Mouse (Mus musculus) lung, postnatal 4 days (tissue): ENCODE measurements around the gene Slc6a11.

Experiments
- DNase-seq, 2 experiments: peaks; one replicate each; pipeline ENCODE4 v3.0.0; 2021

Slc6a11 gene

DNA sequence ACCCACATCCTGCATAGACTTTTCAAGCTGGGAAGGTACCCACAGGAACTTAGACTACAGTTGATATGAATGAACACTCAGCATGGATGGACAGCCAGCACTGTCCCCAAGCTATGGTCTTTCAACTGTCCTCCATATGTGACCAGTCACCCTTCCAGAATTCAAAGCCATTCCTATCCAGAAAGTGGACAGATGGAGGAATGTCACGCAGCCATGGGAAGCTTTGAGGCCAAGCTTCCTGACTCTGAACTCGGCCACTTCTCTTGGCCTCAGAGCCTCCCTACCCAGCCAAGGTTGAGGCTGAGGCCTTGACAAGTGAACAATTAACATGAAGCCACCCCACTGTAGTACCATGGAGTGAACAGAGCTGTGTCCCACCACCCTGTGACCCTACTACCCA lies 138.5 kb downstream of the Slc6a11 start:
- DNase-seq = no peak

DNA sequence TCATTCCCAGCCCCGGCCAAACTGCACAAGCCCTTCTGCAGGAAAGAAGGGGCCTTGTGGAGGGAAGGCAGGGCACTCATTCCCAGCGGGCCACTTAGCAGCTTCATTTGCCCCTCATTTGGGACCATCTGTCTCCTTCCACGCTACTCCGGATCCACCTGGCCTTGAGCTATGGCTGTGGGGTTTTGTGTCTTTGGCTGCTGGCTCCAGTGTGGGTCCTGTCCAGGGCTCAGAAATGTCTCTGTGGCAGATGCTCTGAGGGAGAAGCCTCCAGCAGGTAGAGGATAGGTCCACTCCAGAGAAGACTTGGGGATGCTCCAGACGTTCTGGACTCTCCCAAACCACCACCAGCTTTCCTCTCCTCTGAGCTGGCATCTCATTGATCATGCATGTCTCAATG lies 139.8 kb downstream of the Slc6a11 start:
- no peak for DNase-seq

DNA sequence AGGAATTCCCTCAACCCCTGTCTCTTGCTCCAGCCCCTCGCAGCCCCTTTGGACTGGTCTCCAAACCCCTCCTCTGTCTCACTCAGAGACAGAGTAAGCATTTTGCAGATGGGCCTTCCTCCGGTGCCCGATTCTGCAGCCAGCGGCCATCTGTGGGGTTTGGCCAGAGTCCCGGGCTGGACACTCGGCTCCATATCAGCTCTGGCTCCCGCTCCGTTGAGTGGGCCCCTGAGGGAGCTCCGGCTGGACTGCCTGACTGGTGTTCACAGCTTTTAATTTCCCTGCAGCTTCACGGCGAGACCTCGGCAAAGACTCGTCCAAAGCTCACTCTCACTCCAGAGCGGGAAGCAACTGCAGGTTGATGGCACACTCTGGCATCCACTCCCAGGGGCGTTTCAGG lies 141.2 kb downstream of the Slc6a11 start:
- peak; percentile 29 to 77 for DNase-seq

DNA sequence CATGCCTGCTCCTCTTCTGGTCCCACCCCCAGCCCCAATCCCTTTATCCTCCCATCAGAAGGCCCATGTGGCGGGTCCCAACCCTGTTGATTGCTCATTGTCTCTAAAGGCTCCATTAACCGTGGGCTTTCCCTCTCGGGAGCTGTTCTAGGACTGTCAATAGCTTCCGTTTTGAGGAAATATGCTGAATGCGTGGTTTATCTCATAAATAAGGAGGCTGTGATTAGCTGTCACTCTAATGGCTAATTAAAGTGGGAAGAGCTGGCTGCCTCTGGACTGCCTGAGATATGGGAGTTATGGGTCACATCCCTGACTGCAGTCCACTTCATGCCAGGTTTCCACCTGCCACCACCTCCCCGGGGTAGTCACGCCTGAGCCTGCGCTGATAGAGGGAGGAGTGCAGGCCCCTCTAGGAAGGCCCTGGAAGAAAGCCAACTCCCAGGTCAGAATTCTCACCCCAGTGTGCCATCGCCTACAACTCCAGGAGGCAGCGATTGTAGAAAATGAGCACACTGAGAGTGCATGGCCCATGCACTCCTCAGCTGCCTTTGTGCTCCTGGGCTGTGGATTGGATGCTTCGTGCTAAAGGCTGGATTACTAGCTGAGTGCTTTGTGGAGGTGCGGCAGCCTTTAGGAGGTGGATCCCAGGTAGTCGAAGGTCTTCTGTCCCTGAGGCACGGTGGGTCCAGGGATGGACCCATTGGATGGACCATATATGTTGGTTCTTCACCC lies 143.1 kb downstream of the Slc6a11 start:
- DNase-seq = no peak

DNA sequence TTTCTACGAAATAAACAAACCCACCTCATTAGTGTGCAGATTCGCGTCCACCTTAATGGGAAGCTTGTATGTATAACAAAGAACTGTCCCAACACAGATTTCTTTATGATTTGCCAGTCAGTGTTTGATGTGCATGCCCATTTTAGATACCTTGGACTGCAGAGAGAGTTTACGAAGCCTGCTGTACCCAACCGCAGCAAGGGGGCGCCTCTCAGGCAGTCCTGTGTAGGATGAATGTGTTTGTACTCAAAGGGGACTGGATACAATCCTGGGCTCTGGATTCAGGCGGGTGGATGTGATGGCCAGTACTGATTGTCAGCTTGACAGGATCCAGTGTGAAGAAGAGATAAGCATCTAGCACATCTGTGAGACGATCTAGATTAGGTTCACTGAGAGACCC lies 144.8 kb downstream of the Slc6a11 start:
- DNase-seq = no peak

DNA sequence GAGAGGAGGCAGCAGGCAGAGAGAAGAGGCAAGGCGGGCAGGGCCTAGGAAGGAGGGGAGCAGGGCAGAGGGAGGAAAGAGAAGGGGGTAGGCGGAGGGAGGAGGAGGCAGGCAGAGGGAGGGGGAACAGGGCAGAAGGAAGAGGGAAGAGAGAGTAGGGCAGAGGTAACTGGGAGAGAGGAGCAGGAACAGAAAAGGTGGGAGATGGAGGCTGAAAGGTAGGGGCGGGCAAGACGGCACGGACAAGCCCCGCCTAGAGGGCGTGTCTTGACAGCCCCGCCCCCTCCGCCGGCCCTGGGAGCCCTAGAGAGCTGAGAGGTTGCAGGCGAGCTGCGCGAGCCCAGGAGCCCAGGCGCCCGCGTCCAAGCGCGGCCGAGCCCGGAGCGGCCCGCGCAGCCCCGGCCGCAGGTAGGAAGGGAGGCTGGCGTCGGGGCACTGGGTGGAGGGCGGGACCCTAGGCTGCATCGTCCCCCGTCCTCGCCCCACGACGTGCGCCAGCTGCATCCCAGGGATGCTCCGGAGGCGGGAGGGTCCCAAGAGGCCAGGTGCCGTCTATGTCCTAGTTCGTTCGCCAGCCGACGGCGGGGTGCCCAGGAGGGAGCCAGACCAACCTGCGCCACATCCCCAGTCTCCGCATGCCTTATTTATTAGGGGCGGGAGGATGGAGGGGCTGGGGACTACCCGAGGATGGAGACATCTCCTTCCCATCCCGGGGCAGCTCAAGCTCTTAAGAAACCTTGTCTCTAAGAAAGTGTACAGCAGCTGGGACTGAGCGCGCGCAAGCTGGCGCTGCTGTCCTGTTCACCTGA lies 151.6 kb downstream of the Slc6a11 start, which contains the start of gene Slc6a1:
Gene Slc6a1, plus strand, starts transcription at position 167 of the 809 bp plus-strand sequence.
- peak; percentile 57 to 66 for DNase-seq

DNA sequence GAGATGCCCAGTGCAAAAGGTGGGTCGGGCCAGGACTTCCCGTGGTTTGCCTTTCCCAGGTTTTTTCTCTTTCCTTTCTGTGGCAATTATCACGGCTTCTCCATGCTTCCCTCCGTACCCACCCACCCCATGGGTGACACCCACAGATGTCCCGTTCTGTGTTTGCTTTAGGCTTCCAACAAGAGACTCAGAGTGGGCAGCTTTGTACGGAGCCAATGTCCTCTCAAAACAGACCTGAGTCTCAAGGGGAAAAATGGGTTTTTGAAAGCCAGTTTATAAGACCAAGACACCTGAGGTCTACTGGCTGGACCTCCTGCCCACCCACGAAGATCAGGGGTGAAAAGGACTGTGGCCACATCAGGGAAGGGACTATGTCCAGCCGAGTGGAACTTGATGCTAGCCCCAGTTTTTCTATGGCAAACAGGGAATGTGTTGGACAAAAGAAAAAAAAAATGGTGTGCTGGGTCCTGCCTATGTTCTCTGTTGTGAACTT lies 152.3 kb downstream of the Slc6a11 start:
- DNase-seq = no peak

DNA sequence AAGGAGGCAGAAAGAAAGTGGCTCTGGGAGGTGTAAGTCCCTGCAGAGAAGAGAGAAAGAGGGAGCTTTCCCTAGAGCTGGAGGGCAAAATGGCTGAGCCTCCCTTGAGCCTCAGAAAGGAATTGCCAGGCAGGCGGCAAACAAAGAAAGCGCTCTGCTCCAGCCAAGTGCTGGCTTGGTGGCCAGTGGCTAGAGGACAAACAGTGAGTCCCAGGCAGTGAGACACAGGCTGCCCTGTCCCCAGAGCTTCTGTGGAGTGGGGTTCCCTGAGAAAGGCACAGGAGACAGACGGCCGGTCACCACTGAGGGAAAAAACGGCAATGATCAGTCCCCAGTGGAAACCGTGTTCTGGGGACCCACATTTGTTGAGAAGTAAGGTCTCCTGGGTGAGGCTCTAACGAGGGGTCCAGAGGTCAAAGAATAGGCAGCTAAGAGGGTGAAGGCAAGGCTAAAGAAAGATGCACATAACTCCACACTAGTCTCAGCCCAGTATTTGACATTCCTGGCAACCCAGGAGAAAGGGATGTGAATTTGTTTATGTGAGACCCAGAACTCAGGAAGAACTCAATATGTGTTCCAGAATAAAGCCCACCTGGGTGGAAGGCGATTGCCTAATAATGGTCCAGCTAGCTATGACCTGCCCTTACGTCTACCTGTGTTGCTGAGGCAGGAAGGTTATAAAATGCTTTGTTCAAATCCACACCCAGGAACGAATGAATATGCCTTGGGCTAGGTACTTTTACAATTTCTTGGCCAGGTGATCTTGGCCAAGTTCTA lies 153.1 kb downstream of the Slc6a11 start:
- DNase-seq = no peak

DNA sequence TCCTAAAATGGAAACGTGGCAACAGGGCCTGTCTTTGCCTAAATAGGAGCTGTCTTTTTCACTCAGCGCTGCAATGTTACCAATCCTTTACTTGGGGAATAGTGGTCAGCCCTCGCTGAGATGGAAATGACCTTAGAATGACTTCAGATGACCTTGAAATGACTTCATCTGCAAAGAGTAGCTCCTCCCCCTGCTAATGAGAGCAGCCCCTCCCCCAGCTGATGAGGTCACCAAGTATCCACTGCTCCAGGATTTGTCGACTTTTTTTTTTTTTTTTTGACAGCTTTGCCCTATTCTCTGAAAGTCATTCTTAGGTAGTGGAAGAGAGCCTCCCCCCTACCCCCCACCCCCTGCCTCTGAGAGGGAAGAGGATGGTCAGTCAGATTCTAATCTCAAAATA lies 154.4 kb downstream of the Slc6a11 start:
- no peak for DNase-seq

DNA sequence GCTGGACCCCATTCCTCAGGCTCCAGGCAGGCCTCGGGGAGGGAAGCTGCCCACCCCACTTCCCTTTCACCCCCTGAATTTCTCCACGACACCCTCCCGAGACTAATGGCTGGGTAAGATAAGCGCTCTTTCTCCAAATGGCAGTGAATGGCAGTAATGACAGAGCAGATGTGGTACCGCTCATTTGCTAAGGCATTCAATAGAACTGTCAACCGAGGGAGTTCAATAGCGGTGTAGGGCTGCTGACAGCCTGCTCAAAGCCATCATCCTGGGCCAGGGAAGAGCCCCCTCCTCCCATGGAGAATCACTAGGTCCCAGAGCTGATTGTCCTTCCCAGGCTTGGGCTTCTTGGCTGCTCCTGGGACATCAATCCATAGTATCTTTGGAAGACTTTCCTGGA lies 158.1 kb downstream of the Slc6a11 start:
- DNase-seq = no peak

DNA sequence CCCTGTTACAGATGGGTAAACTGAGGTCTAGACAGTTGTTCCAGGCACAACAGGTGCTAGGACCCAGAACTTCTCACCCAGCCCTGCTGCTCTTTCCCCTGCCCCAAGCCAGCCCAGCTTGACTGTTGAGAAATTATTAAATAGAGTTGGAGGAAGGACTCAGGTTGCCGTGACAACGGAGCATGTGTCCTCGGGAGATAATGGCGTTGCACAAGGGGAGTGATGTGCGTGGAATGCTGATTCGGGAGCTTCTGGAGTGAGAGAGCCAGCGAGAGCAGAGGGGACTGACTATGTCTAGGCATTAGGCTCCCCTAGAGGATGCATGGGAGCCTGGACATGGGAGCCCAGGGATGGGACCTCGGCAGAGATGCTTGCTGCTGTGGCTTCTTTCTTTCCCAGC lies 159.1 kb downstream of the Slc6a11 start:
- DNase-seq = no peak

DNA sequence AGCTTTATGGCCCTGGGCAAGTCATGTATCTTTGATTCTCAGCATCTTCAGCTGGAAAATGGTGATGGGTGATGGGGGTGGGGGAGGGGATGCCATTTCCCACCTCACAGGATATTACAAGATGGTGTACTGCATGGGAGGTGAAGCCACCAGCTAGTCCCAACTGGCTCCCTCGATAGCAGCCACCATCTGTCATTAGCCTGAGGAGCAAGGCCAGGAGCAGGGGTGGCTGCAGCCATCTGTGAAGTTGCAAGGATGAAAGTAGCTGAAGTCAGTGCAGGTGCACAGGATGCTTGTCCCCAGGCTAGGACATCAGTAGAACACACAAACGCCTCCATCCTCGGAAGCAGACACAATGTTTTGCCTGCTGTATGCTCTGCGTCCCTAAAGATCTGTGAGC lies 159.9 kb downstream of the Slc6a11 start:
- DNase-seq = no peak

DNA sequence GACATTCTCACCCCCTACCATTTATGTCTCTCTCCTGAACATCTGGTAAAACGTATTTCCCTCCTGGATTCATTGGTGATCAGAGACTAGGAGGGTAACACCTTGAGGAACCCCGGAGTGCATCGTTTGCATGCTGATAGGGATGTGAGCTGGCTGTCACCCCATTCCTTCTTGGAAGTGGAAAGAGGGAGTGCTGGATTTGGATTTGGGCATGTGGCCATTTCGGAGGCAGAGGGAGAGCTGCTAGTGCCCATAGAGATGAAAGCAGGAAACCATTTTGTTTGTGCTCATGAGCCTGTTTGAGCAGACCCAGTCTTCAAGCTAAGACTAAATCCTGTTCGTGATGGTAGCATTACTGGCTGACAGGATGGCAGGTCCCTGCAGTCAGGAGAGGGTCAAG lies 160.4 kb downstream of the Slc6a11 start:
- DNase-seq = no peak

DNA sequence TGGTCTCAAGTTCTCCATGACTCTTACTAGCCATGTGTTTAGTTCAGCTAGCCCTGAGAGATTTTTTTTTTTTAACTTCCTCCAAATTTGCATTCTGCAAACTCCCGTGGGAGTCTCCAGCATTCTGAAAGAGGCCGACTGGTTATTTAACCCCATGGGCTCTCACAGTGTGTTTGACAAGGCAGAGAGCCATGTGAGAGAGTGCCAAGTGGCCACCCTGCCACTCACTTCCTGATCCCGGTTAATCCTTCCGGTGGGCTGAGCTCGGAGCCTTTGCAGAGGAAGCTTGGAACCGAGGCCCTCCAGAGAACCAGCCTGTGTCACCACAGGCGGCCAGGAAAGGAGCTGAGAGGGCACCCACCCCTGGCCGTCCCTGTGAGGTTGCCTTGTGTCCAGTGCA lies 162.5 kb downstream of the Slc6a11 start:
- peak in 1 of 2 experiments; percentile 34 for DNase-seq

DNA sequence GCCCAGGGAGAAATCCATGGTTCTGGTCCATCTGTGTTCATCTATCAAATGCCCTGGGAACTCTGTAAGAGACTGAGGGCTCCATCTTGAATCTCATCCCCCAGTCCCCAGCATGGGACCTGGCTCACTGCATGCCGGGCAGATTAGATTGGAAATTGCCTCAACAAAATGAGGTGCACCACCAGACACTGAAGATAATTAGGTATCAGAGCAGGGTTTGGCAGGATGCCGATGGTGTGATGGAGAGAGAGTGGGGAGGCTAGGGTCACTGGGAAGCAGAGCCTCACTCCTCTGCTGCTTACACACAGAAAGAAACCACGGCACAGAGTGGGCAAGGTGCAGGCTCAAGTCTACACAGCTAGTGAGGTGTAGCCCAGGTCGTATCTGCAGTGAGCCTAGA lies 164.0 kb downstream of the Slc6a11 start:
- DNase-seq = no peak

DNA sequence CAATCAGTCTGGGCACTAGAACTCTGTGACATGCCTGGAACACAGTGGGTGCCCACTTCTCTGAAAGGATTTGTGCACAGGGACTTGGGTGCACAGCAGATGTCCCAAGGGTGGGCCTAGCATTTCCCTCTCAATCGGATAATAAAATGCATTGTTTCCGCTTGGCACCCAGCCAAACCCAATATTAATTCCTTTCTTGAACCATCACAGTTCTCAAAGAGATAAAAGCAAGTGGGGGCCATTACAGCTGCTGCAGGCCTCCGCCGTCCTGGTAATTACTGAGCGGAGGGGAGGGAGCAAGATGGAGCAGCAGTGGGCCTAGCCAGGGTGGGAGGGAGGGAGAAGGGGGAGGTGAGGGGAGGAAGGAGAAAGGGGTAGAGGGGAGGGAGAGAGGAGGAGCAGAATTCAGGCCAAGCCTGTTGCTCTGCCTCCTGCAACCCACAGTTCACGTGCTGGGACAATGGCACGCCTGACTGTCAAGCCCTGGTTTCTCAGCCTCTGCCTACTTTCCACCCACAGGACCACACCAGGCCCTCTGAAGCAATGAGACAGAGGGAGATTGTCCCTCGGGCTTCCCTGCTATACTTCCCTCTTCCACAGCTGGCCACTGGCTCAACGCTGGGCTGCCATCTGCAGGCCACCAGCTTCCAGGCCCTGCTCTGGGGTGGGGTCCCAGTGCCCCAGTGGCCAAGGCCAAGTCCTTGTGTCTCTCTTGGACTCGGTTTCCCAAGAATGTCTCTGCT lies 166.4 kb downstream of the Slc6a11 start:
- DNase-seq = no peak
